Mouse (Mus musculus) ES-Bruce4 (cell line): ENCODE measurements around the gene Cacng2.

Experiments used
- CTCF ChIP-seq: IDR thresholded peaks from one replicate; pipeline ENCODE4 v1.8.1; 2011; ENCODE audit warnings: low read depth, low read length
- EP300 ChIP-seq: IDR thresholded peaks from 2 replicates; pipeline ENCODE4 v1.6.1; 2011; ENCODE audit warnings: low read depth, low read length; ENCODE audit not compliant: insufficient read depth
- POLR2A ChIP-seq: IDR thresholded peaks from one replicate; pipeline ENCODE4 v1.8.1; 2011; ENCODE audit warnings: low read length; ENCODE audit not compliant: insufficient read depth

DNA sequence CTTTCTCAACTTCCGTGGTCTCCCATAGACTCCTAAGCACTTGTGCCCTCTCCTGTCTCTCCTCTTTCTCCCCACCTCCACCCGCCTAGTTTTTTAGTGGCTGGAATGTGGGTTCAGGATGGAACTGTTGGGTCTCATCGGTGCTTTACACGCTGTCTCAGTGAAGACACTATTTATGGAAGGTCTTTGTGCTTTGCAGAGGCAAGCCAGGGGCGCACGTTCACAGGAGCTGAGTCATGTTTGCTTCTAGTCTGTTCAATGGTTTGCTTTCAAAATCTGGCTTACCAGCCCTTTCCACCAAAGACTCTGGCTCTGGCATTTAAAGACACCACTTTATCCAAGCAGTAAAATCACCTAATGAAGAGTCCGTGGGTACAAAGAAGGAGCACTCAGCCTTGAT is 74.0 kb downstream of the Cacng2 start:
- TF ChIP-seq CTCF (no peak), POLR2A (no peak), EP300 (no peak)
